Mouse (Mus musculus): ENCODE data around the gene Il34. TPM values are rescaled to one million over a fixed set of nuclear protein-coding genes. Genes with fewer than 3 reads are reported as not detected.
"Not testable (repeated sequence)": the region's sequence is repeated elsewhere in the genome, so short reads cannot be mapped to it uniquely, and the experiment has no call there.

Gene Il34
- polyA plus RNA-seq, 1 experiment from 2014 or later, result 5.2 TPM

- Histone ChIP-seq H3K27ac (no peak overlapping the region), H3K4me3 (replicated peaks; ENCODE audit: low read depth, low read length) (no peak overlapping the region), H3K4me2 (ENCODE audit: low read length) (no peak overlapping the region), H3K9ac (ENCODE audit: low read depth, low read length) (no peak overlapping the region), H3K4me1 (replicated peaks; ENCODE audit: insufficient read depth, low read length) (no peaks in the 10 kb centered on the region), H3K27me3 (ENCODE audit: insufficient read depth, low read length) (no peaks in the 10 kb centered on the region), H3K9me3 (replicated peaks; ENCODE audit: low read length) (no peaks in the 10 kb centered on the region), H3K36me3 (ENCODE audit: insufficient read depth, low read length) (no peaks in the 10 kb centered on the region)
- TF ChIP-seq CTCF (IDR thresholded peaks at IDR 0.05; ENCODE audit: low read depth), result no peak
- ATAC-seq (replicated peaks; ENCODE audit: low FRiP score, low read depth) (no peak), DNase-seq (ENCODE audit: low spot score) (no peak)
- 46% methylated on average over 12 of the region's 12 CpGs for WGBS
Observed at GRCm38 (mm10) chr8:110789571-110789970, 16.2 kb downstream of the Il34 start.

- no peak overlapping the region for H3K4me3 ChIP-seq (replicated peaks; ENCODE audit: low read depth, low read length)
- no peak overlapping the region for H3K27ac ChIP-seq
- 70% methylated on average over 12 of the region's 12 CpGs for WGBS
- no peak for ATAC-seq (replicated peaks; ENCODE audit: low FRiP score, low read depth)
- no peaks in the 10 kb centered on the region for H3K9me3 ChIP-seq (replicated peaks; ENCODE audit: low read length)
- H3K27me3 ChIP-seq (ENCODE audit: insufficient read depth, low read length), result no peaks in the 10 kb centered on the region
- no peak overlapping the region for H3K9ac ChIP-seq (ENCODE audit: low read depth, low read length)
- DNase-seq (ENCODE audit: low spot score), result no peak
- H3K4me1 ChIP-seq (replicated peaks; ENCODE audit: insufficient read depth, low read length), result no peaks in the 10 kb centered on the region
- no peak for TF ChIP-seq CTCF (IDR thresholded peaks at IDR 0.05; ENCODE audit: low read depth)
- H3K36me3 ChIP-seq (ENCODE audit: insufficient read depth, low read length), result no peaks in the 10 kb centered on the region
- no peak overlapping the region for H3K4me2 ChIP-seq (ENCODE audit: low read length)
Observed at GRCm38 (mm10) chr8:110788981-110789380, 16.7 kb downstream of the Il34 start.

GRCm38 (mm10) chr8:110787411-110787954 lies 18.2 kb downstream of the Il34 start:
- Histone ChIP-seq H3K27ac (no peak overlapping the region), H3K4me3 (replicated peaks; ENCODE audit: low read depth, low read length) (no peak overlapping the region), H3K27me3 (ENCODE audit: insufficient read depth, low read length) (no peaks in the 10 kb centered on the region), H3K36me3 (ENCODE audit: insufficient read depth, low read length) (no peaks in the 10 kb centered on the region), H3K9ac (ENCODE audit: low read depth, low read length) (no peak overlapping the region), H3K9me3 (replicated peaks; ENCODE audit: low read length) (no peaks in the 10 kb centered on the region), H3K4me2 (ENCODE audit: low read length) (no peak overlapping the region), H3K4me1 (replicated peaks; ENCODE audit: insufficient read depth, low read length) (no peaks in the 10 kb centered on the region)
- ATAC-seq (replicated peaks; ENCODE audit: low FRiP score, low read depth) (no peak), DNase-seq (ENCODE audit: low spot score) (no peak)
- 71% methylated on average over 9 of the region's 9 CpGs for WGBS
- no peak for TF ChIP-seq CTCF (IDR thresholded peaks at IDR 0.05; ENCODE audit: low read depth)

GRCm38 (mm10) chr8:110786934-110787333 lies 18.8 kb downstream of the Il34 start:
- no peak for TF ChIP-seq CTCF (IDR thresholded peaks at IDR 0.05; ENCODE audit: low read depth)
- no peak for ATAC-seq (replicated peaks; ENCODE audit: low FRiP score, low read depth)
- Histone ChIP-seq H3K9me3 (replicated peaks; ENCODE audit: low read length) (no peaks in the 10 kb centered on the region), H3K27ac (no peak overlapping the region), H3K4me2 (ENCODE audit: low read length) (no peak overlapping the region), H3K27me3 (ENCODE audit: insufficient read depth, low read length) (no peaks in the 10 kb centered on the region), H3K4me3 (replicated peaks; ENCODE audit: low read depth, low read length) (no peak overlapping the region), H3K4me1 (replicated peaks; ENCODE audit: insufficient read depth, low read length) (no peaks in the 10 kb centered on the region), H3K36me3 (ENCODE audit: insufficient read depth, low read length) (no peaks in the 10 kb centered on the region), H3K9ac (ENCODE audit: low read depth, low read length) (no peak overlapping the region)
- 75% methylated on average over 8 of the region's 8 CpGs for WGBS
- no peak for DNase-seq (ENCODE audit: low spot score)

- WGBS, result 80% methylated on average over 7 of the region's 7 CpGs
- H3K4me3 ChIP-seq (replicated peaks; ENCODE audit: low read depth, low read length); H3K9ac ChIP-seq (ENCODE audit: low read depth, low read length); H3K27ac ChIP-seq; DNase-seq (ENCODE audit: low spot score); H3K36me3 ChIP-seq (ENCODE audit: insufficient read depth, low read length); H3K9me3 ChIP-seq (replicated peaks; ENCODE audit: low read length); H3K27me3 ChIP-seq (ENCODE audit: insufficient read depth, low read length); H3K4me2 ChIP-seq (ENCODE audit: low read length); ATAC-seq (replicated peaks; ENCODE audit: low FRiP score, low read depth); H3K4me1 ChIP-seq (replicated peaks; ENCODE audit: insufficient read depth, low read length): not testable (repeated sequence)
Observed at GRCm38 (mm10) chr8:110786501-110786900, 19.2 kb downstream of the Il34 start.

GRCm38 (mm10) chr8:110785366-110785765 lies 20.4 kb downstream of the Il34 start:
- H3K4me3 ChIP-seq (replicated peaks; ENCODE audit: low read depth, low read length), result no peak overlapping the region
- no peak overlapping the region for H3K27ac ChIP-seq
- no peaks in the 10 kb centered on the region for H3K4me1 ChIP-seq (replicated peaks; ENCODE audit: insufficient read depth, low read length)
- TF ChIP-seq CTCF (IDR thresholded peaks at IDR 0.05; ENCODE audit: low read depth), result no peak
- H3K4me2 ChIP-seq (ENCODE audit: low read length), result no peak overlapping the region
- WGBS, result 82% methylated on average over 2 of the region's 2 CpGs
- no peak overlapping the region for H3K9ac ChIP-seq (ENCODE audit: low read depth, low read length)
- no peak for DNase-seq (ENCODE audit: low spot score)
- no peaks in the 10 kb centered on the region for H3K36me3 ChIP-seq (ENCODE audit: insufficient read depth, low read length)
- H3K27me3 ChIP-seq (ENCODE audit: insufficient read depth, low read length), result no peaks in the 10 kb centered on the region
- no peaks in the 10 kb centered on the region for H3K9me3 ChIP-seq (replicated peaks; ENCODE audit: low read length)
- no peak for ATAC-seq (replicated peaks; ENCODE audit: low FRiP score, low read depth)
